Mouse (Mus musculus): Measurements from ENCODE around the gene Pdzph1. TPM values are rescaled to one million over a fixed set of nuclear protein-coding genes. Genes with fewer than 3 reads are reported as not detected.

Gene Pdzph1
- polyA plus RNA-seq, 1 experiment from 2014 or later: 2.6 TPM

GRCm38 (mm10) chr17:58918539-58918938, 72.6 kb downstream of the Pdzph1 start:
- 81% methylated on average over 3 of the region's 3 CpGs for WGBS
- H3K4me1 ChIP-seq: peaks cover 8% of the 10 kb centered on the region
- no peaks in the 10 kb centered on the region for H3K27me3 ChIP-seq (replicated peaks; ENCODE audit: low read depth, poor library complexity, severe bottlenecking)
- no peaks in the 10 kb centered on the region for H3K36me3 ChIP-seq (replicated peaks)
- H3K4me3 ChIP-seq: no peak overlapping the region
- no peak overlapping the region for H3K27ac ChIP-seq (replicated peaks)
- no peaks in the 10 kb centered on the region for H3K9me3 ChIP-seq
- DNase-seq (ENCODE audit: low spot score): no peak

DNA sequence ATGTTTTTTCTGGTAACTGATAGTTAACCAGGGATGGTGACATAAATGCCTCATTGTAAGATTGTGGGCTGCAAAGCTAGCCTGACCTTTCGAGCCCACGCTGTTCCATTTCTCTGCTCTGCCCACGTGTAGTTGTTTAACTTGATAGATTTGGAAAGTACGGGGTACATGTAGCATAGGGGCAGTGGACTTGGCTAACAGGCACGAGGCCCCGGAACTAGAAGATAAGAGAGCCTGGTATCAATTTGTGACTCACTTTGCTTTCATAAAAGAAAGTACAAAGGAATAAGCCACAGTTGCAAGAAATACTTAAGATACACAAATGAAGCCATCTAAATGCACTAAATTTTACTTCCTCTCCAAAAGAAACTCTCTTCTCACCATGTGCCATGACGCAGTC, 79.6 kb downstream of the Pdzph1 start:
- Histone ChIP-seq H3K4me3 (no peak overlapping the region), H3K27me3 (replicated peaks; ENCODE audit: low read depth, poor library complexity, severe bottlenecking) (no peaks in the 10 kb centered on the region), H3K27ac (replicated peaks) (no peak overlapping the region), H3K9me3 (no peaks in the 10 kb centered on the region), H3K4me1 (no peaks in the 10 kb centered on the region), H3K36me3 (replicated peaks) (no peaks in the 10 kb centered on the region)
- no peak for DNase-seq (ENCODE audit: low spot score)
- 82% methylated on average over 7 of the region's 7 CpGs for WGBS

DNA sequence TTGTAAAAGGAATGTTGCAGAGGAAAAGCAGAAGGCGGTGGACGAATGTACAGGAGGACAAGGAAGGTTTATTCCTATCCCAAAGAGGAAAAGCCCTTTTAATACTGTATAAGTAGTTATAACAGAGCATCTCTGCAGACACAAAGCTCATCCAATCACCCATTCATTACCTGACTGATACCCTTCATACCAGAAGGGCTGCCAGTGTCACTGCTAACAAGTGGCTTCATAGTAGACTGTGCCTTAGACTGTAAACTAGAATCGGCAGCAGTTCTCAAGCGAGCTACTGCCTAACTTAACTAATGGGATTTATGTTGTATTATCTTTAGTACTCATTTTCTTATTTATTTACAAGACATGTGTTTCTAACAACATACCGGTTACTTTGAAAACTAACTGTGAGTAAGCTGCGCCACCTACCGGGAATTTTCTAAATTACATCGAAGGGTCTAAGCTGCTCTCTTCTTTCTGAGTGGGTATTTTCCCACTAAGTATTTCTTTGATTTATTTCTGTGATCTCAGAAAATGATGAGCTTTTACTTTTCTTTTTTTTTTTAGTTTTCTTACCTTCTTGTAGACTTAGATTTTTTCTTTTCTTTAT, 82.0 kb downstream of the Pdzph1 start:
- WGBS: 38% methylated on average over 8 of the region's 8 CpGs
- DNase-seq (ENCODE audit: low spot score): peak; percentile 61

GRCm38 (mm10) chr17:58906001-58906400, 85.2 kb downstream of the Pdzph1 start:
- DNase-seq (ENCODE audit: low spot score): no peak
- Histone ChIP-seq H3K4me1 (no peaks in the 10 kb centered on the region), H3K4me3 (no peak overlapping the region), H3K27me3 (replicated peaks; ENCODE audit: low read depth, poor library complexity, severe bottlenecking) (no peaks in the 10 kb centered on the region), H3K27ac (replicated peaks) (no peak overlapping the region), H3K9me3 (no peaks in the 10 kb centered on the region), H3K36me3 (replicated peaks) (no peaks in the 10 kb centered on the region)
- 79% methylated on average over 2 of the region's 2 CpGs for WGBS

More for the DNA sequence above, 82.0 kb downstream of the Pdzph1 start:
- Histone ChIP-seq H3K27ac (replicated peaks) (no peak overlapping the region), H3K4me3 (no peak overlapping the region), H3K9me3 (no peaks in the 10 kb centered on the region), H3K27me3 (replicated peaks; ENCODE audit: low read depth, poor library complexity, severe bottlenecking) (no peaks in the 10 kb centered on the region), H3K4me1 (no peaks in the 10 kb centered on the region), H3K36me3 (replicated peaks) (no peaks in the 10 kb centered on the region)

DNA sequence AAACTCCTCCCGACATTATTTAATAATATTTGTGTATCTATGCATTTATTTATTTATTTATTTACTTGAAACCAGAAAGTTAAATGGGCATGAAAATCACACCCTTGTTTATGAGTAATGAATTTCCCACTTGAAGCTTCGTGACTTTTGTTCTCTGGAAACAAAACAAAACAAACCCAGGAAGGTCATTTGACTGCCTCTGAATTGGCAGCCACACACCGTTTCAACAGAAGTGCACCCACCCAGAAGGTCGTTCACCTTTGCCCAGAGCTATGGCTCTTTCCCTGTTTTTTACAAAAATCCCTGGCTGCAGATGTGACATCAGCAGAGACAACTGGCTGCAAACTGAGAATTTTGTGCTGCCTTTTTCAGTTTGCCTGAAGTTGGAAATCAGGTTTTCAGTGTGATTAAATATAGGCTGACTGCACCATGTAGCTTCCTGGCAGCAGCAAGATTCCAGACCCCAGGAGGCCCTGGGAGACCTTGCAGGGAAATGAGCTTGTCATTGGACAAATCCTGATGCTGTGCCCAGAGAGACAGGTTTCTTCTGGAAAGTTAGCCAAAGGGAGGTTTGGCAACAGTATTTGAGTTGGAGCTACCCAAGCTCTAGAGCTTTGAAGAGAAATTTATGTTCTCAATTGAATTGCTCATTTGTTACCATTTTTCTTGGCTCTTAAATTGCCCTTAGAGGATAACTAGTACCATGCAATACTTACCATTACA, 99.5 kb downstream of the Pdzph1 start:
- 39% methylated on average over 4 of the region's 4 CpGs for WGBS
- no peaks in the 10 kb centered on the region for H3K27me3 ChIP-seq (replicated peaks; ENCODE audit: low read depth, poor library complexity, severe bottlenecking)
- peaks cover 10% of the 10 kb centered on the region for H3K4me1 ChIP-seq
- no peak for DNase-seq (ENCODE audit: low spot score)
- H3K9me3 ChIP-seq: no peaks in the 10 kb centered on the region
- no peak overlapping the region for H3K27ac ChIP-seq (replicated peaks)
- no peak overlapping the region for H3K4me3 ChIP-seq
- H3K36me3 ChIP-seq (replicated peaks): no peaks in the 10 kb centered on the region

DNA sequence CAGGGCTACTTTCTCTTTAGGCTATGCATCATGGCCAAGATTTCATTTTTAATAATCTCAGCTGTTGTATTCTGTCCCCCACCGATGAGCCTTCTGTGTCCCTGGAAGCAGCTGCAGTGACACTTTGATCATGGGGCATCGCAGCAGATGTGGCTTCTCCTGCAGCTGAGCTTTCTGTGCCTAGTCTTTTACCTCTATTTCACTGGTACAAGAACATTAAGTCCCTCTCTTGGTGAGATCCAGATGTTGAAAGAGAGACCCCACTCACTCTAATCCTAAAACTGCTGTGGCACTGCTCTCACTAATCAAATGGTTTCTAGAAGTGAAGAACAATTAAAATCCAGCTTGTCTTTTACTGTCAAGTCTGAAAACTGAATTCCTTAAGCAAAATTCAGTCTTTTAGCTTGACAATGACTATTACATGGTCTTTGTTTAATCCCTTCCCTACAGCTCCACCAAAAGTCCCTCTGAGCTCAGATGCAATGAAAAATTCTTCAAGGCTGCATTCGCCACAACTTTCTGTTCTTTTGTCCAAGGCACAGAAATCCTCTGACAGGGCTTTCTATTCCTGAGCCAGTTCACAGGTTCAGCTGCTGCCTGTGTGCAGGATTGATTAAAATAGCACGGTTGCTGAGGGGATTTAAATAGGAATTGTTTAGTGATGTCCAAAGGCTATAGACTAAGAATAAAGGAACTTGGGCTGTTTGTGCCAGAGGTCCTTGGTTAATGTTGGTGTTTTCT, 101.1 kb downstream of the Pdzph1 start:
- no peak for DNase-seq (ENCODE audit: low spot score)
- Histone ChIP-seq H3K27ac (replicated peaks) (no peak overlapping the region), H3K4me1 (peaks cover 10% of the 10 kb centered on the region), H3K4me3 (no peak overlapping the region), H3K9me3 (no peaks in the 10 kb centered on the region), H3K27me3 (replicated peaks; ENCODE audit: low read depth, poor library complexity, severe bottlenecking) (no peaks in the 10 kb centered on the region), H3K36me3 (replicated peaks) (no peaks in the 10 kb centered on the region)
- WGBS: 67% methylated on average over 4 of the region's 4 CpGs

DNA sequence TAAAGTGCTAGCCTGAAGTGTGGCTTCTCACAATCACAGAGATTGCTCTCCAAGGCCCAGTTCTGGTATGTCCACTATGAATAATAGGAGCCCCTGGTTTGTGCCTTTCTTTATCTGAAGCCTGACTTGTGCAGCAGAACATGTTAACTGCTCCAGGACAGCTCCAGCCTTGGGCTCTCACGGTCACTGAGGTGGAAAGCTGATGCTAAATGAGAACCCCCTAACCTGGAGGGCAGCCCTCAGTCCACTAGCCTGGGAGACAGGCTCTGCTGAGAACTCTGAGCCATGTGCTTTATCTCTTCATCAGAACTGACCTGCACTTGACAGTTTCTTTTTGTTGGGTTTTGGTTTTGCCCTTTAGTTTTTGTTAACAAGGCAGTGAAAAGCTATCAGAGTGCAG, 106.8 kb downstream of the Pdzph1 start:
- no peak overlapping the region for H3K27ac ChIP-seq (replicated peaks)
- no peaks in the 10 kb centered on the region for H3K36me3 ChIP-seq (replicated peaks)
- no peak overlapping the region for H3K4me3 ChIP-seq
- no peaks in the 10 kb centered on the region for H3K27me3 ChIP-seq (replicated peaks; ENCODE audit: low read depth, poor library complexity, severe bottlenecking)
- no peaks in the 10 kb centered on the region for H3K9me3 ChIP-seq
- 54% methylated on average over 1 of the region's 1 CpGs for WGBS
- no peaks in the 10 kb centered on the region; the same call in 1 of the 2 replicates for H3K4me1 ChIP-seq
- DNase-seq (ENCODE audit: low spot score): no peak

GRCm38 (mm10) chr17:58873356-58873755, 117.8 kb downstream of the Pdzph1 start:
- no peak overlapping the region for H3K4me3 ChIP-seq
- H3K4me1 ChIP-seq: no peaks in the 10 kb centered on the region
- no peaks in the 10 kb centered on the region for H3K36me3 ChIP-seq (replicated peaks)
- H3K9me3 ChIP-seq: no peaks in the 10 kb centered on the region
- 70% methylated on average over 1 of the region's 1 CpGs for WGBS
- no peaks in the 10 kb centered on the region for H3K27me3 ChIP-seq (replicated peaks; ENCODE audit: low read depth, poor library complexity, severe bottlenecking)
- DNase-seq (ENCODE audit: low spot score): no peak
- H3K27ac ChIP-seq (replicated peaks): no peak overlapping the region

DNA sequence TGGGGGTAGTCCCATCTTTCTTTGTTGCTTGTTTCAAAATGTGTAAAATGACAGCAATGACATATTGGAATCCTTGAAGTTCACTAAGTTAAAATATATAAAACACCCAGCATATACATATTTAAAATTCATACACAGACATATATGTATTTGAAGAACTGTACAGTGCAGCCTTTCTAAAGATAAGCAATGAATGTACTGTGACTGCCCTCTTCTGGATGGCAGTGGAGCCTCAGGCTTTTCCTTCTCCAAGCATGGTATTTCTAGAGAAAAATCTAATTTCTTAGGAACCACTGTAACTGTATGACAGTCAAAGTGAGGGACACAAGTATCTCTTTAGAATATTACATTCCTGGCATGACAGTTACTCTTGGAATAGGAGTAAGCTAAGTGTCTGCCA, 120.4 kb downstream of the Pdzph1 start:
- no peaks in the 10 kb centered on the region for H3K9me3 ChIP-seq
- DNase-seq (ENCODE audit: low spot score): no peak

More for the DNA sequence above, 120.4 kb downstream of the Pdzph1 start:
- no peaks in the 10 kb centered on the region for H3K4me1 ChIP-seq
- no peak overlapping the region for H3K27ac ChIP-seq (replicated peaks)
- no peaks in the 10 kb centered on the region for H3K27me3 ChIP-seq (replicated peaks; ENCODE audit: low read depth, poor library complexity, severe bottlenecking)
- H3K36me3 ChIP-seq (replicated peaks): no peaks in the 10 kb centered on the region
- H3K4me3 ChIP-seq: no peak overlapping the region

Other genes with a start within 250 kb of the Pdzph1 start
- gene Nudt12, start 22.0 kb upstream of the Pdzph1 start, polyA plus RNA-seq (2016; fragmentation: Nextera tagmentation; extraction: Ambion mirVana): 6.9 and 7.5 TPM in 2 replicates

All from embryonic facial prominence, embryonic 10.5 days (tissue).